Mouse (Mus musculus) ovary, postnatal 10 days (tissue): ENCODE data around the gene Pnmt.

Experiments
- DNase-seq: peaks from one replicate; pipeline ENCODE4 v3.0.0; 2022; ENCODE audit warnings: low spot score

Gene Pnmt

DNA sequence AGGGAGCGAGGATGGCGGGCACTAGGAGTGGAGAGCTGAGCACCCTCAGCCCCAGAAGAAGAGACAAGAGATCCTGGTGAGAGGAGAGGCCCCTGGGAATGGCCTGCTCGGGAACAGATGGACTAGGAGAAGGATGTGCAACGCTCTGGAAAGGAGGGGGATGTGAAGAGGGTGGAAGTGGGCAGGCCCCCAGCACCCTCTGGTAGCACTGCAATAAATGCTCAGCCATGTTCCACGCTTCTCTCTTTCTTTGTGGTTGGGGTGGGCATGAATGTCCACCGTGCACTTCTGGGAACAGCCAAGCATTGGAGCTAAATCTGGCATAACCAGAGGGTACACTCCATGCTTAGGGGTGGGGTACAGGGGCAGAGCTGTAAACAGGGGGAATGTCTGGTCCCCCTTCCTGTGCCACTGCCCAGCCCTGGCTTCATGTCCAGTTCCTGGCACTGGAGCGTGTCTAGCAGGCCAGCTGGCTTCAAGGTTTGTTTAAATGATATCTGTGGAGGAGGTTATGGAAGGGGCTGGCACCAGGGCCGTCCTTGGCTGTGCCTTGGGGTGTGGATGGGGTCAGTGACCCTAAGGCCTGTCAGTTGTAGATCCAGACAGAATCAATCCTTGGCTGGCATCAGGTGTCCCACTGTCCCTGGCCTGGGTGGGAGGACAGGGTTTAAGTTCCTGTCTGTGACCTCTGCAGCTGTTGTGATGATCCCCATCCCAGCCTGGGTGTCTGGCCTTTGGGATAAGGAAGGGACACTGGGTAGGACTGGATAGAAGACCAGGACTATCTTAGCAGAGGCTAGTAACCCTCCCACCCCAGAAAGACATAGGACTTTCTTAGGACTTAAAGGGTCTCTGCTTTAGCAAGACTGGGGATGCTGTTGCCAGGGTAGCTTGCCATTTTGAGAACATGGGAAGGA lies 1.3 kb upstream of the Pnmt start:
- DNase-seq, result no peak

DNA sequence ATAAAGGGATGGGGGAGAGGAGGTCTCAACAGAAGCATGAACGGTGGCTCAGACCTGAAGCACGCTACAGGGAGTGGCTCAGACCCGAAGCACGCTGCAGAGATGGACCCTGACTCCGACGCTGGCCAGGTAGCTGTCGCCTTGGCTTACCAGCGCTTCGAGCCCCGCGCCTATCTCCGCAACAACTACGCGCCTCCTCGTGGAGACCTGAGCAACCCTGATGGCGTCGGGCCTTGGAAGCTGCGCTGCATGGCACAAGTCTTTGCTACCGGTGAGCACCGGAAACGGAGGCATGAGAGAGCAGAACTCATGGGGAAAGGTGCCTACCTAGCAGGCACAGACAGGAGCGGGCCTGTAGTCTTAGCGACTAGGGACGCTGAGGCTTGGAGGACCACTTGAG lies 346 bp downstream of the Pnmt start:
- DNase-seq, result no peak

DNA sequence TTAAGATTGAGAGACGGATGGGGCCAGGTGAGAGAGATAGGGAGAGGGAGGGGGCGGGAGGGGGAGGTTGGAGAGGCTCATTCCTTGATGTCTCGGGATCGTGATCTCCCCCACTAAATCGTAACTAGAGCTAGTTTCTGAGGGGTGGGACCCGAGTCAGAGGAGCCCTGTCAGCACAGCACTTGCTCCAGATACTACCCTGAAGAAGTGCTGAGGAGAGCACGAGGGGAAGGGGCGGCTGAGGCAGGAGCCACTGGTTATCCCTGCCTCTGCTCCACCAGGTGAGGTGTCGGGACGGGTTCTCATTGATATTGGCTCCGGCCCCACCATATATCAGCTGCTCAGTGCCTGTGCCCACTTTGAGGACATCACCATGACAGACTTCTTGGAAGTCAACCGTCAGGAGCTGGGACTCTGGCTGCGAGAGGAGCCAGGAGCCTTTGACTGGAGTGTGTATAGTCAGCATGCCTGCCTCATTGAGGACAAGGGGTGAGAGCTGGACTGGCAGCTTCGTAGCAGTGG lies 867 bp downstream of the Pnmt start:
- DNase-seq, result no peak

DNA sequence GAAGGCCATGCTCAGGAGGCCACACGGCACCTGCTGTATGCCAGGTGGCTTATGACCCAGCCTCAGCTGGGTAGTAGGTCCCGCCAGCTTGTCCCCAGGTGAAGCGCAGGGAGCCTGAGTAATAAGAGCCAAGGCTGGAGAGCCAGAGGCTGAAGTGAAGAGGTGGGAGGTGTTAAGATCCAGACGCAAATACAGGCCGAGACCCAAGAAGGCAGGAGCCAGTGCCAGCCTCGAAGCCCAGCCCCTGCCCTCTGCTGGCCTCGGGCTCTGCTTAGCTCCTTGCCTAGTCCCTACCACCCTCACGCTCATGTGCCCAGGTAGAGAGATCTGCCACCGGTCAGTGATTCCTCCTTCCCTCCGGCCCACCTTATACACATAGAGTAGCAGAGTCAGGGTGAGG lies 2.0 kb downstream of the Pnmt start:
- DNase-seq, result no peak

DNA sequence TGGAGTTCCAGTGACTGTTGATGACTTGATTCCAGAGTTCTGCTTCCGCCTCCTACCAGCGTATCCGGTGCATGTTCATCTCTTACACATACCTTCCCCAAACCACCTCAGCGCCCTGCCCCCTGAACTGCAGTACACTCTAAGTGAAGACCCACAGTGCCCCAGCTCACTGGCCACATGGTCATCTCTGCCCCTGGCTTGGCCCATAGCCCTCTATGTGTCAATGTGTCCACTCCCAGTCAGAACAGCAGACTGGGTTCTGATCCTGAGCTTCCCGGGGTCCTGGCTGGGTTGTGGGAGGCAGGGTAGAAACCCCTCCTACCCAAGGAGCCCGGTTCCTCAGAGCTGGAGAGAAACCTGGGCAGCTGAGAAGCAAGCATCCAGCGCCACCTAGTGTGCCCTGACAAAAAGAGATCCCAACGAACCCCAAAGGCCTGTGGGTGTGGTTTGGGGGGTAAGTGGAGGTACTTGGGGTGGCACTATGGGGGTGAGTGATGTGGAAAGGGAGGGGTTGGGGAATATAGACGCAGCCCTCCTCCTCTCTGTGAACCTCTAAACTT lies 3.1 kb downstream of the Pnmt start:
- DNase-seq, result no peak

DNA sequence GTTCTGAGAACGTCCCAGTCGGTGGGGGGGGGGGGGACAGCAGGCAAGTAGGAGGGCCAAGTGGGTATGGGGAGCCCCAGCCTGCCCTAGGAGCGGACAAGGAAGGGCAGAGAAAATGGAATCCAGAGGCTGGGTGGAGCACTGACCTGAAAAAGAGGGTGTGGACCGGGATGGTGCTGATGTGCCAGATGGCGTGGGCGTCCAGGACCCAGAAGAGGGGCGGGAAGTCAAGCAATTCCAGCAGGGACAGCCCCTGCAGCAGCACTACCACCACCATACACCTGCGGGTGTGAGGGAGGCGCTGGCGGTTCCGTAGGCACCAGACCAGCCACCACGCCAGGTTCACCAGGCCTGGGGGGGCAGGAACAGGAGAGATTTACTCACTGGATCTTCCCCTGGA lies 3.9 kb downstream of the Pnmt start:
- DNase-seq, result no peak

DNA sequence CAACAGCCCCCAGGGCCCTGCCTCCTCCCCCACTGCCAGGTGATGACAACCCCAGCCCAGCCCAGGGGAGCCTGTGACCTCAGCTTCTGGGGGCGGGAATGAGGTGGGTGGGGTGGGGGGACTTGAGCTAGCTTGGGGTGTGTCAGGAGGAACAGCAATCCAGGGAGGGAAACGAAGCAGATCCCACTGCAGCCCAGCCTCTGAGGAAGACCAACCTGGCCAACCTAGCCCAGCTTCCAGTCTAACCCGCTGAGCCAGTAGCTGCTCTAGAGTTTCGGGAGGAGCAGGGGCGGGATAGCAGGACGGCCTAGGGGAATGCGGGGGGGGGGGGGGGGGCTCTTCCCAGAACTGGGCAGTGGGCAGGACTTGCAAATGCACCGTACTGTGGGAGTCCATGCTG lies 5.8 kb downstream of the Pnmt start:
- DNase-seq, result no peak

DNA sequence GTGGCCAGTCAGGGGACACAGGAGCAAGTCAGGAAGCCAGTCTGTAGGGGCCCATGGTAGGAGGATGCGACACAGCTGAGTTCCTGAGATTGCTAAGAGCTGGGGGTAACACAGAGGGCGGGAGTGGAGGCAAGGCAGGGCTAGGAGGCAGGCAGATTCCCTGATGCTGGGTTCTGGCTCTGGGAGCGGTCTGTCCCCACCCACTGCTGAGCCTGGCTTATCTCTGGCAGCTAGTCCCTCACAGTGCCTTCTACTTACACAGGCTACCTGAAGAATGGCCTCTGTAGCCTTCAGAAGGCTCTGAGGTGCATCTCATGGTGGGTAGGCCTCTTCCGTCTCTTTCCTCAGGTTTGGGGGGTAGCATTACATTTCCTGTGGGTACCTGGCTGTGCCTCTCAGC lies 6.4 kb downstream of the Pnmt start:
- no peak for DNase-seq

DNA sequence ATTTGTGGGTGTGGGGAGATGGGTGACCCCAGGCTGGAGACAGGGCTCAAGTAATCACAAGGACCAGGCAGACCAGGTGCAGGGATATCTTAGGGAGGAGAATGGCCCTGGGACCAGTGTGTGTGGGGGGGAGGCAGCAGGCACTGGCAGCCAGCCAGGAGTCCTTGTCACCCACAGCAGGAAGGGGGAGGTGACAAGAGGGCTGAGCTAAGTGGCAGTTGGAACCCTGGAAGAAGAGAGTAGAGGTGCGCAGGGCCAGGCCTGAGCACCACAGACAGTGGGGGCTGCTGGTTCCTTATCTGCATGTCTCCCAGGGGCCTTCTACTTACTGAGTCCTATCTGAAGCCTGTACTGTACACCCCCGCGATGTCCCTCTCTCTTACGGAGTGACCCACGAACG lies 7.1 kb downstream of the Pnmt start:
- no peak for DNase-seq

DNA sequence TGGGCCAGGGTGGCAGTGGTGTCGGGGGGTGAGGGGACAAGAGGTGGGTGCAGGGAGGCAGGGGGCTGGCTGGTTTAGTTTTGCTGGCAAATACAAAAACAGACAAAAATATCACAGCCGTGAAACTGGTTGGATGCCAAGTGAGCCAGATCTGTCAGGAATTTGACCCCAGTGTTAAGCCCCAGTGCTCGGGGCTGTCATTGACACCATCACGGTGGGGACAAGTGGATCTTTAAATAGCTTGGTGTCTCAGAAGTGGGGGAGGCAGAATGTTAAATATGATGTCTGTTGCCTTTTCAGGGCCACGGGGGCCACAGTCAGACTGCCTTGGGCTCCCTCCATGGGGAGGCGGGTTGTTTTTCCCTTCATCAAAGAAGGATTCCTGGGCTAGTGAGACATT lies 8.1 kb downstream of the Pnmt start:
- DNase-seq, result no peak

DNA sequence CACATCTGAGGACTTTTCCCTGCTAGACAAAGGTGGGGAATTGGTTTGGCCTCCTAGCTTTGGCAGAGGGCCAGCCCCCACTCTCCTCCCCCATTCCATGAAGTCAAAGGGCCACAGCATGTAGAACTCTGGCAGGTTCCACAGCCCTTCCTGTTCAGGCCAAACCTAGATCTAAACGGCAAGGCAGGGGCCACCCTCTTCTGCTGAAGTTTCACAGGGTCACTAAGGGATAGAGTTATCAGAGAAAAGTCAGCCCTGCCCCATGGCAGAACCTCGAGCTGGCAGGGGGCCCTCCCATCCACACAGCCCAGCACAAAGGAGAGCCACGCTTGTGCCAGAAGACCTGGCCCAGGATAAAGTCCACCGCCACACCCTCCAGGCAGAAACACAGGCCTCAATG lies 8.8 kb downstream of the Pnmt start:
- no peak for DNase-seq

DNA sequence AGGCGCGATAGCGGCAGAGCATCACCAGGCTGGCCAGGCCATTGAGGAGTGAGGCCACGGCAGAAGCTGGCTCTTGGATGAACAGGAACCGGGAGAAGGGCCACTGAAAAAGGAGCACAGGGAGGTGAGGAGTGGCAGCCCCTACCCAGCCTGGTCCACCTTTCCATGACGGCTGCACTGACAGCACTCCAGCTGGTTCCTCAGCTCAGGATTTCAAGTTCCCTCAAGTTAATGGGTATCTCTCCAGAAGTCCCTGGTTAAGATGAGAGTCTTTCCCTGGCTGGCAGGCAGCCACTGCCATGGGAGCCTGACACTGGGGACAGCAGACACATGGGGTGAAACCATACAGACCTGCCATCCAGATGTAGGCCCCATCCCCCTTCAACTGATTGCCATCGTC lies 11.7 kb downstream of the Pnmt start:
- DNase-seq, result no peak

DNA sequence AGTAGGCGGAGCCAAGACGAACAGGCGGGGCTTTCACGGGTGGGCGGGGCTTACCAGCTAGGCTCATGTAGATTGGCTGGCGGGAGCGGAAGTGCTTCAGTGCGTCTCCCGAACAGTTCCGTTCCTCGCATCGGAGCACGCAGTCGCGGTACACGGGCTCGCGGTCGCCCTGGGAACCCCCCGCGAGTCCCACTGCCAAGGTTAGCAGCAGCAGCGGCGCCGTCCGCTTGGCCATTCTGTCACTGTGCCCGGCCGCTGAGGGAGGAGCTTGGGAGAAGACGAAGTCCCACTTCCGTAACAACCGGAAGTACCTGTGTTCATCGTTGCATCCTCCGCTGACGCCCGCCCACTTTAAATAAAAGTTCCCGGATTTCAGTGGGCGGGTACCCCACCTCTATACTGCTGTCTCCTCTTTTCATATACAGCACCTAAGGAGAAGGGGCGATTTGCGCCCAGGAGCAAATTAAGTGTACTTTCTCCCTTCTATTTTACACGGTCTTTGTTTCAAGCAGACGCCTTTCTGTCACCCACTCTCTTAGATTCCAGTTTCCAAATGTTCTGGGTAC lies 14.0 kb downstream of the Pnmt start, which contains the start of gene Pgap3:
Gene Pgap3 (minus strand): TSS at position 330 of the 566 bp plus-strand sequence.
- DNase-seq, result peak; percentile 76

DNA sequence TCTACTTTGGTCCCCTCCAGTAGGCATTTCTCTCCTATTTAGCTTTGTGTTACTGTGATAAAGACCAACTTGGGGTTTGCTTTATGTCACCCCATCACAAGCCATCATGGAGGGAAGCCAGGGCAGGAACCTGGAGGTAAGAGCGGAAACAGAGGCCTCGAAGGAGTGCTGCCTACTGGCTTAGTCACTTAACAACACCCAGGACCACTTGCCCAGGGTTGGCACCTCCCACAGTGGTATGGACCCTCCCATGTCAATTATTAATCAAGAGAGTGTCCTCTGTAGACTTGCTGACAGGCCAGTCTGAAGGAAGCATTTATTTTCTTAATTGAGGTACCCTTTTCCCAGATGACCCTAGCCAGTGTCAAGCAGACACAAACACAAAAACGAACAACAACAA lies 14.6 kb downstream of the Pnmt start:
- DNase-seq, result no peak

DNA sequence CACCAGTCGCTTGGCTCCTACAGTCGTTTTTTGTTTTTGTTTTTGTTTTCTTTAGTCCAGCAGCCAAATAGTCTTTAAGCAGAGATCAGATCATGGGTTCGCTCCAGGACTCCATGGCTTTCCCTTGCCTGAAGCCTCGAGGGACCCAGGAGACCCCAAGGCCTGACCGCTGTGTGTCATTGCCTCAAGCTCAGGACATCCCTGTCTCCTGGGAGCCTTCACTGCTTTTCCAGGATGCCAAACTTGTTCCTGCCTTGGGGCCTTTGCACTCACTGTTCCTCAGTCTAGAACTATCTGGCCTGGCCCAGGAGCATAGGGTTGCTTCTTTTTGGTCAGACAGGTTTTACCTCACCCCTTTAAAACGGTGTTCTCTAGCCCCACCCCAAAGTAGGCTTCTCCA lies 20.4 kb downstream of the Pnmt start:
- no peak for DNase-seq

DNA sequence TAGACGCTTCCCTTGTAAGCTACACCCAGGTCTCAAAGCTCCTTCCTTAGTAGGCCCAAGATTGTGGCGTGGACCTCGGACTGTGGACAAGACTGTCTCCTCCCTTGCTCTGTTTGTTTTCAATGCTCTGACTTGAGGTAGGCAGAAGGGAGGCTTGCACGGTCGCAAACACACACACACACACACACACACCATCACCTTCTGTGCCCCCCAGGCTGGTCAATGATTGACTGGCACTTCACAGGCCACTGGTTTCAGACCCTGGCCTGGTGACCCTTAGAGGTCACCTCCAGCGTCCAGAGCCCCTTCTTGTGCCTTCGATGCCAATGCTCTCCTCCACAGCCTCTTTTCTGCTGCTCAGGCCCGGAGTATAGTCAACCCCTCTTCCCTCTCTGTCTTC lies 22.6 kb downstream of the Pnmt start:
- no peak for DNase-seq

DNA sequence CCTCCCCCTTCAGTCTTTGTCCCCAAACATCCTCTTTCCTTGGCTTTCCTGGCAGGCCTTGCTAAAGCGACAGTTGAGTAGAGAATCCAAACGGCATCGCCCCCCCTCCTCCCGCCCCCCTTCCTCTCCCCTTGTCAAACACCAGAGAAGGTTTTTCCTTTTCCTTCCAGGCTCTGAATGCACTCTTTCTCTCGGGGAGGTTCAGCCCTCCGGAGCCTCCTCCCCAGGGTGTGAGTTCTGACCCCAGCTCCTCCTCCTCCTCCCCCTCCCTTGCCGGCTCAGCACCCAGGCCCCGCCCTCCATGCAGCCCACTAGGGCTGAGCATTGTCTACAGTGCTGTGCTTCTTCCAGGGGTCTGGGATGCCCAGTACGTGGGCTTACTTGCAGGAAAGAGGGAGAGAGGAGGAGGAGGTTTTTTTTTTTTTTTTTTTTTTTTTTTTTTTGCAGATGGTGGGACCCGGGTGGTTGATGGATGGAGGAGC lies 23.1 kb downstream of the Pnmt start:
- DNase-seq, result no peak

DNA sequence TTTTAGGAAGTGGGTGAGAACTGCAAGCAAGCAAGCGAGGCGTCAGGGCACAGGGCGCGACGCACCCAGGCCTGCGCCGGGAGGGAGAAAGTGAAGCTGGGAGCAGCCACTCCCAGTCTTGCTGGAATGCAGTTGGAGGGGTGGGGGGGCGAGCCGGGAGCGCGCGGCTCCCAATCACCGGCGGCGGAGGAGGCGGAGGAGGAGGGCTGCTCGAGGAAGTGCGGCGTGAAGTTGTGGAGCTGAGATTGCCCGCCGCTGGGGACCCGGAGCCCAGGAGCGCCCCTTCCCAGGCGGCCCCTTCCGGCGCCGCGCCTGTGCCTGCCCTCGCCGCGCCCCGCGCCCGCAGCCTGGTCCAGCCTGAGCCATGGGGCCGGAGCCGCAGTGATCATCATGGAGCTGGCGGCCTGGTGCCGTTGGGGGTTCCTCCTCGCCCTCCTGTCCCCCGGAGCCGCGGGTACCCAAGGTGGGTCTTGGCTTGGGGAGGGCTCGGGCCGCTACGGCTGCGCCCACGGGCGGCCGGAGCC lies 26.1 kb downstream of the Pnmt start, which contains the start of gene Erbb2:
Gene Erbb2 (plus strand): TSS at position 198 of the 524 bp plus-strand sequence.
- peak; percentile 58 for DNase-seq

DNA sequence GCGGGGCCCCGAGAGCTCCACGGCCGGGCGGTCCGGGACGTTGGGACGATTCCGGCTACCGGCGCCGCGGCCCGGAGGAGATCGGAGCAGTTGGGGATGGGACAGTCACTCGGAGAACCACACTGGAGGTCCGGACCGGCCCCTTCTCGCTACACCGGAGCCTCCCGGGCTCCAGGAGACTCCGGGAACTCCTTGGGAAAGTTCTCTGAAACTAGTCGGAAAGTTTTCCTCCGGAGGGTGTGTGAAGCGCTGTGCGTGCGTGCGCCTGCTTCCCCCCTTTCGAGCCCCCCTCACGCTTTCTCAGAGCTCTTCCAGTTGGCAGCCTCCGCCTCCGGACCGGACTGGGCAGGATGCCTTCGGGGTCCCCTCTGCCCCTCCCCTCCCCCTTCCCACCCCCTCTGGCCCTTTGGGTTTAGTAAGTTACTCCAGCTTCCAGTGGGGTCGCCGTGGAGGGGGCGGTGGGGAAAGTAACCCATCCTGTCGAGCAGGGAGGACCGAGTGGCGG lies 26.6 kb downstream of the Pnmt start:
- no peak for DNase-seq

DNA sequence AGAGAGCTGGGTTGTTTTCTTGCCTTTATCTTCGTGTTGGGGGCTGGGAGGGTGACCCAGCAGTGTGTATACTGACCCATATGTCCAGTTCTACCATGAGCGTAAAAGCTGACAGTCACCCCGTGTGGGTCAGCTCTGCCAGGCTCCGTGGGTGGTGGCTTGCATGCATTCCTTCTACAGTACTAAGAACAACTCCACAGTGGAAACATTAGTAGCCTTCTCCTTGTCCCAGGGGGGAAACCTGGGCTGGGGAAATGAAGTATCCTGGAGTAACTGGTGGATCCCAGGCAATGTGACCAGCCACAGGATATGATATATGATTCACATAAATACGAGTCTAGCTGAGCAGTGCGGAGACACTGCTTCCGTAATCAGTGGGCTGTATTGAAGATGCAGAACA lies 27.5 kb downstream of the Pnmt start:
- DNase-seq, result no peak

DNA sequence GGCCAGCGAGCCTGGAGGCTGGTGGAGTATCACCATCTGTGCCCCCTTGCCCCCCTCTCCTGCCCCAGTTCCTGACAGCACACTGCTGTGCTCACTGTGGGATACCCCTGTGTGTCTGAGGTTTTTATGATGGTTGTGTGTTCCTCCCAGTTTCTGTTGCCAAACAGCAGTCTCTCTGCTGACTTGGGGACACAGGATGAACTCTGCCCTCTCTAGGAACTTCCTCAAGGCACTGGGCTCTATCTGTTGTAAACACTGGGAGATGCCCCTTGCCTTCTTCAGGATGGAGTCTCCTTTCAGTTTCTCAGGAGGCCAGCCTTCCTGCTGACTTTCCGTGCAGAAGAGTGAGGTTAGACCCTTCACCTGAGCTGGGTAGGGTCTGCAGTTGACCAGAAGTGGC lies 27.9 kb downstream of the Pnmt start:
- no peak for DNase-seq

DNA sequence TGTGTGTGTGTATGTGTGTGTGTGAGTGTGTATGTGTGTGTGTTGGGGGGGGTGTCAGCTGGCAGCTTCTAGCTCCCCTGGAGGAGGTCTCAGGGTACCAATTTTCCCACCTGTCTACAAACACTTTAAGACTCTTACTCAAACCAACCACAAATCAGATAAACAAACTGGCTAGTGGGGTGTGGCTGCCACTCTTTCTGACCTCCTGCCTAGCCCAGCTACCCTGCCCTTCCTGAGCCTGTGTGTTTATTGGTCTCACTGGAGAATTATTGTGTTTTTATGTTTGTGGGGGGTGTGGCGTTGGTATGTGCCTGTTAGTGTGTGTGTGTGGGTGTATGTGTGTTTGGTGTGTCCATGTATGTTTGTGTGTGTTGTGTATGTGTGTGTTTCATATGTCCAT lies 30.8 kb downstream of the Pnmt start:
- DNase-seq, result no peak

DNA sequence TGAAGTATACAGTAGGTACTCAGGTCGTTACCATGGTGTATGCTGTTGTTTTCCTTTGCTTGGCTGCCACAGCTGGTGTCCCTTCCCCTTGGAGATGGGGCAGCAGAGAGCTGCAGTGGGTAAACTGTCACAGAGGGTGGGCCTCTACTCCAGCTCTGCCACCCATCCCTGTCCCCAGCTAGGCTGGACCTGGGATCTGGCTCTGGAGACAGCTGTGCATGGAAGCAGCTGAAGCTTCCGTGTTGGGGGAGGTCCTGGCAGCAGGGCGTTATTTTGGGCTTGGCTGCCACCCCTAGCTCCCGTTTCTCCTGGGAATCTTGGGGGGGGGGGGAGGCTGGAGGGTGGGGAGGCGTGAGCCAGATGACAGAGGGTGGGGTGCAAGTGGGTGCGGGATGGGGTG lies 32.0 kb downstream of the Pnmt start:
- DNase-seq, result no peak
